Mouse (Mus musculus) activated CD4-positive, CD25-positive, alpha-beta regulatory T cell, adult 4 months (primary cell): ENCODE measurements at regions not wholly inside any gene's neighbourhood (a gene's known extent, or its start where the extent isn't known, plus 50 kb on each side); places are given as distances from the start of the nearest gene placed in this dataset.

Source experiments
- ATAC-seq: one replicate; pipeline ENCODE4 v1.8.0; 2017

DNA sequence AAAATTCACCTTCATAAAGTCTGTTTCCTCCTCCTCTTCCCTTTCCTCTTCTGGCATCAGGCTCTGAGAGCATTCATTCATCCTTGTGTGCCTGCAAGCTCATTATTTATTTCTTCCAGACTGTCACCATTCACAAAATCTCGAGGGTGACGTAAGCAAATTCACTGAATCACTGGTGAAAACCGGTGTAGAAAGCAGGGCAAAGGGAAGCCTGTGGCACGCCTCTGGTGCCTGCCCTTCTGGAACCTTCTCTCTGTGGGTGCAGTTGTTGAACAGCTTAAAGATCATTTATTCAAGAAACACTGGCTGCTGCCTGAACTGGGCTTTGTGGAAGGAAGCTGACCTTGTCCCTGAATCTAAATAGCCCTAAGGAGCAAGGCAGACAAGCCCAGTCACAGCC is 177.0 kb downstream of the Slc38a4 start:
- ATAC-seq = no peak

DNA sequence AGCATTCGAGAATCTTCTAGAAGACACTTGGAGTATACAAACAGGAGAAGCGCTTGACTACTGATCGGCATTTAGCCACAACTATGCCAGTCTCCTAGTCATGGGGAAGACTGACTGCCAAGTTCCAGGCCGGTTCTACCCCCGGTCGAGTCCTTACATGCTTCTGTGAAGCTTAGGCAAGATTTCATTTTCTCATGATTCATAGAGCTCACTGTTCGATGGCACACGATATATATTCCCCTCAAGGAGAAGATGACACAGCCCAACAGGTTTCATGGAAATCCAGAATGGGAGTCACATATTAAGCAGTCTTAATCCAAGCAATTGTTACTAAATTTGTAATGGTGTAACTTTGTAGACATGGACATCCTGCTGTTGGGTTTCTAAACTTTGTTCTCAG is 177.8 kb downstream of the Slc38a4 start:
- ATAC-seq = no peak

DNA sequence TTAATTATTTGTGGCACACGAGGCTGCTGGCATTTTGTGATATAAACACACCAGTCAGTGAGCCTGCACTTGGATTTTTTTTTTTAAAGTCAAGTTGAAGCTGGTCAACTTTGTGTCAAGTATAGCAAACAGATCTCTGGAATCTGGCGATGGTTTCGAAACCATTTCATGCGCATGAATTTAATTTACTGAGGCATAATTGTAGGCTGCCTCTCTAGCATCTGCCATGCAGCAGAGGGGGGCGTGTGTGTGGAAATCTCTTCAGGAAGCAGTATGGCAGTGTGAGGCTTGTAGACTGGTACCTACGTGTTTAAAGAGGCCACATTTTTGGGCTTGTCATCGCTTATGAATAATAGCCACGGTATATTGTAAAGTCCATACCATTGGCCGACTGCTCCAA is 177.7 kb upstream of the Slc38a2 start:
- no peak for ATAC-seq

DNA sequence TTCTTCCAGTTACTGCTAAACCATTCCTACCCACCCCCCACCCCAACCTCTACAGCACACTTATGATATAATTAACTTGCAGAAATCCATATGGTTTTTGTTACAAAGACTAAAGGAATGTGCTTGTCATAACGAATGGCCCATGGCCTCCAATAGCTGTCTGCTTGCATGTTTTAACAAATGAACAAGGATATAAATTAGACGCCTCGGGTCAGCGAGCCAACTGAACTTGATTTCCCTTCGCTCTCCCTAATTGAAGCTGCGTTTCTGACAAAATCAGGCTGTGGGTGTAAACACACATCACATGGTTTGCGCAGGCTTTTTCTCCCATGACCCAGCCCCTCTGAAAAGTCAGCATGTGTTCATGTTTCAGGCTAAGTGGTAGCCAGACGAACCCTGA is 174.6 kb upstream of the Slc38a2 start:
- ATAC-seq = no peak

DNA sequence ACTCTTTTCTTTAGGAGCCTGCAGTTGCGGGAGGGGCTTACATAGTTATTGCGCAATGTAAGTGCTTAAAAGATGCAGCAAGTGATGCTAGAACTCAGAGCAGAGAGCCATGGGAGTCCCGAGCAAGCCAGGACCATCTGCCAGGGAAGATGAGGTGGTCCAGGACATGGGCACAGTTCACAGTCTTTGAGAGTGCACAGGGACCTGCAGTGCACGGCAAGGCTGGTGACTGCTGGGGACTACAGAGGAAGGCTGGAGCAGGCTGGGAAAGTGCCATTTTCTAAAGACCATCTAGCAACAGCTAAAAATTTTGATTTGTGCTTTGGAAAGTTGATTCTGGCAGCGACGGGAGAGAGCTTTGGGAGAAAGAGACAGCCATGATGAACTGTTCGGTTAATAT is 174.0 kb upstream of the Slc38a2 start:
- ATAC-seq = no peak

DNA sequence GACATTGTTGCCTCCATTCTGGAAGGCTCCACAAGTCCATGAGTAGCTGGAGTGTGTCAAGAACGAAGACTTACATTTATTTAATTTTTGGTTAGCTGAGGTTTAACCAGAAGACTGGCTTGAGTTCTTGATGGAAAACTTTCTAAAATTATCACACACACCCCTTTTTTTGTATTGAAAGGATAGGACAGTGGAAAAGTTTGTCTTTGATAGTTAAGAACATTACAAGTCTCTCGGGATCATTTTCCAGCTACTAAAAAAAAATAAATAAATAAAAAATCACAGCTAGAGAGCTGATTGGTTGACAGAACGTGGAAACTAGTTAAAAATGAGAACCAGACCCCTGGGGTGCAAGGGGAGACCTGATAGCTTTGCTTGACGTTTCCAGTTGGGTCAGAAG is 173.6 kb upstream of the Slc38a2 start:
- ATAC-seq = no peak

DNA sequence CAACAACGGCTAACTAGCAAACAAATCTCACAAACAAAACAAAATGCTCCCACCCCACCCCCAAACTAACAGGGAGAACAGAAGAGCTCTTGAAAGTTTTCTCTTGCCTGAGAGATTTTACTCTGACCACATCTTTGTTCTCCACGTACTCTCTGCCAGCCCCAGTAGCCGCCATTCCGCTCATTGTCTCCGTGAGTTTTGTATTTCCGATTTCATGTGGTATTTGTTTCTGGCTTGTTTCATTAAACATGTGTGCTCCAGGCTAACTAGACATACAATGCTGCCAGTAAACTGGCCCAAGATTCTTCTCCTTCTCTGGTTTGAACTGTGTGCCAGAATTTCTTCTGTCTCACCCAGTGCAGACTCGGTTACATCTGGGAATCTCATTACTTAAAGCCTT is 168.2 kb upstream of the Slc38a2 start:
- ATAC-seq = no peak

DNA sequence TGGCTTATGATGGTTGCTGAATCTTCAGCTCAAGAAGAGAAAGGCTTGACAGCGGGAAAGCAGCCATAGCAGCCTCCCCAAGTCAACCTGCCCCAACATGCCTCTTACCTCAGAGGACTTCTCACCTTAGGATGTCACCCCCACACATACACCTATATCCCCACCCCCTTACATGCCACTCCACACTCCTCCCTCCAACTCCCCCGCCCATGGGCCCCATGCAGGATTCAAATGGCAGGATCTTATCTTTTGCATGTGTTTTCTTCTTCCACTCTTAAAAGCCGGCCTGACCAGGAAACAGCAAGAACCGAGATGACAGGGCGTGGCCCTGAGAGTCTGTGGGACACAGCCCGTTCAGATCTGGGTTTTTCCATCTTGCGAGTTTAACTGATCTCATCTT is 166.4 kb upstream of the Slc38a2 start:
- ATAC-seq = no peak

DNA sequence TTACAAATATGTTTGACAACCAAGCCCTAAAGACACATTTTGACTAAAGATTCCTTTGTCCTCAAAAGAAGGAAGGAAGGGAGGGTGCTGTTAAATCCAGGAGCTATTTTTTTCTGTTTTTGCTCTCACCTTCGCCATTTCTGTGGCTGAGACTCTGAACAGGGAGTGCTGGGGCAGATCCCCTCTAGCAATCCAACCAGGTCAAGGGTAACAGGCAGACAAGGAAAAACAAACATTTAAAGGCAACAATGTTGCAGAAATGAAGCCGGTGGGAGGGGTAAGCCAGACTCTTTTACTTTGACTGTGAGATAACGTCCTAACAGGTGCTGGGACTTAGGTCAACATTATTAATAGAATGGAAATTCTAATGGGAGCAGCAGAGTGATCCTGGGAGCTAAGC is 158.2 kb upstream of the Slc38a2 start:
- no peak for ATAC-seq

DNA sequence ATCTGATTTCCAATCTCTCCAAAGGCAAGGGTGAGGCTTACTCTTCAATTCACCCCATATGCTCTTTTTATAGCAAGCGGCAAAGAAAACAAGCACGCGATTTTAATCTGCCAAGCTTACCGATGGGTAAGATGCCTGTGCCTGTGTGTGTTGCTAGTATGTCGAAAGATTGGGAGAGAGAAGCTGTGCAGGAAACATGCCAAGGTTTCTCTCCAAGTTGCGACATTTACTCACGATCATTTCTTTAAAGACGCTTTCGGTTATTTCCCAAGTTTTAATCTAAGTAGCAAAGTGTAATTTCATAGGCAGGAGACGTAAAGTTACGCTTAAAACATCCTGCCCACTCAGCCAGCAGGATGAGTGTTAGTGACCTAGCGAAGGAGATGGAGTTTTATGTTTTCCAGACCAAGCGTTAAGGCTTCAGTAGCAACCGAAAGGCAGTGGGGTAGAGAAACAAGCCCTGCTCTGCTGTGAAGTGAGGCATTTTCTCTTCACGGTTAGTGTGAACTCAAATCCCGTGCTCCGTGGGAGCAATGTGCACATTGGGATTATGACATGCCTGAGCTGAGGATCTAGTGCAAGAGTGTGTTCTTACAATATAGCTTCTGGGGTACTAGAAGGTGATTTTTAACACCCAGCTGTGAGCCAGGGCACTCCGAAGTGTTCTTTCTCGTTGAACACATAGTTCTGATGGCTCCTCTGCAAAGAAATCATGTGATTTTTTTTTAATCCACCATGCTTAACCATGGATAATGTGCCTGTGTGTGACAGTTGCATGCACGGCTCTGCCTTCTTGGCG is 152.6 kb upstream of the Slc38a2 start:
- no peak for ATAC-seq

DNA sequence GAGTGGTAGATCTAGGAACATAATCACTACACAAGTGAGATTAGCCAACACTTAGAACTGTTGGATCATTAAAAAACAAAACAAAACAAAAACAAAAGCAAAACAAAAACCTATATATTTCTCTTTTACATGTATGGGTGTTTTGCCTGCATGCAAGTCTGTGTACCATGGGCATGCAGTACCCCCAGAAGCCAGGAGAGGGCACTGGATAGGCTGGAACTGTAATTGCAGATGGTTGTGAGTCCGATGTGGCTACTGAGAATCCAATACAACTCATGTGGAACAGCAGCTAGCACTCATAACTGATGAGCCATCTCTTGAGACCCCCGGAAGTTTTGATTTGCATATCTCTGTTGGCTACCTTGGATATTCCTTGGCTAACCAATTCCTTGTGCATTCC is 148.6 kb upstream of the Slc38a2 start:
- no peak for ATAC-seq

DNA sequence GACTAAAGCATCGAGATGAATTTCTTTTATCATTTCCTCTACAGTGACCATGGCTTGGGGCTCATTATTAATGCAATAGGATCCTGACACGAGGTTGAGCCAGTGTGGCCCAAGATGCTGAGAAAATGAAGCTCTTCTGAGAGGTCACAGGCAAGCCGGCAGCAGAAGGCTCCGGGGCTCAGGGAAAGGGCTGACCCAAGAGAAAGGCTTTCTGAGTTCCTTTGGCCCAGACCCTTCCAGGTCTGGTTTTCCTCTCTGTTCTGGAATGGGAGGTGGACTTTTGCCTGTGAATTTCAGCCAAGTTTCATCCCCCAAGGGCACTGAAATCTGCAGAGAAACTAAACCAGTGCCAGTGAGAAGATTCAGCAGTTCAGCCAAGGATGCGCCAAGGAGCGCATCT is 145.7 kb upstream of the Slc38a2 start:
- ATAC-seq = no peak

DNA sequence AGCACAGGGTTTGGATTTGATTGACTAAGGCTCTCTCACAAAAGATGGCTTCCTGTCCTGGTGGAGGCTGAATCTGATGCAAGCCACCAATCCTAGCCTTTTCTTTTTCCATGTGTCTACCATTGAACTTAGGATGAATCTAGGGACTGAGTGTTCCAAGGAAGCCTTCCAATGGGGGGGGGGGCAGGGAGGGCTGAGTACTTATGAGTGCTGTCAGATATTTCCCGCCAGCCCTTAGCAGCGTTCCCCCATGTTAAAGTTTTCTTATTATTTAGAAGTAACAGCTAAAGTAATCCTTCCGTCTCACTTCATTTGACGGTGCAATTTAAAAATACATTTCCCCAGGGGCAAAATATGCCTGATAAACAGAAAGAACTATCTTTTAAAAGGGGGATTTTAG is 144.8 kb upstream of the Slc38a2 start:
- no peak for ATAC-seq

DNA sequence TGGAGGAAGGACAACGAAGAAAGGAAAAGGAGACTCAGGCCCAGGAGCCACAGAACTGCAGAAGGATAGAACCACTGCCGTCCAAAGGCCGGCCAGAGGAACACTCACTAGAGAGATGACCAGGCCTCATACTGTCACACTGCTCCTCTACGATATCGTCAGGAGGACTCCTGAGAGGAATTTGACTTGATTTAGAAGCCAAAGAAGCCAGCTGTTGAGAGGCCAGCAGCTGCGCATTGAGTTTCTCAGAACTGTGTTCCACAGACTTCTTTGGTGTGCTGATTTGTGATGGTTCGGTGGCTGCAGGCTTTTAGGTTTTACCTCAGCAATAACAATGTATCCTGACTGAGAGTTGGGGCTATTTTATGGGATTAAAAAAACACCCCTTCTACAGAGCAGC is 144.1 kb upstream of the Slc38a2 start:
- no peak for ATAC-seq

DNA sequence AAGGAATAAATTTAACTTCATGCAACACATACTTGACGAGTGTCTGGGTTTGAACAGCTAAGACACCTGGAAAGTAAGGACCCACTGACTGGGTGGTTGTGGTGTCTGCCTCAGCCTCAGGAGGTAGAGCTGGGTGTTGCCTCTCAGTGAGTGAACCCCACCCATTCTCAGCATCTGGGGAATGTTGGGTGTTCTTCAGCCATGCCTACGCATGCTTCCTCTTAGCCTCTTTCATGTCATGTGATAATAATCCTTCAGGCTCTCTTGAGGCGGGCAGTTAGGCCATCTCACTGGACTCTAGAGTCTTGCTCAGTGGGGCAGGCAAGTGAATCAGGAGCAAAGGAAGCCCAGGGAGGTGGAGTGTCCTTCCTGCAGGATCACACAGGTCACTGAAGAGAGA is 143.4 kb upstream of the Slc38a2 start:
- ATAC-seq = no peak

DNA sequence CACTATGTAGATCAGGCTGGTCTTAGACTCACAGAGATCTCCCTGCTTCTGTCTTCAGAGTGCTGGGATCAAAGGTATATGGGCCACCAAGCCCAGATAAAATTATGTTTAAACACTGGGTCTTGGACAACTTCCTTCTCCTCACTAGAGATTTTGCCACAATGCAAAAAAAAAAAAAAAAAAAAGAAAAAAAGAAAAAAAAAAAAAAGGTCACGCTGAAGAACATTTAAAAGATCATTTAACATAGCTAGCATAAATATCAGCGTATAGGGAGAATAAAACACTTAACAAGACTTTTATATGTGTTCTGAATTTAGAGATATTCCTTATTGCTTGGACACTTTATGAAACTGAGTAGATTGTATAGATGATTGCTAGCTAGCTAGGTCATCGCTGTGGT is 137.1 kb upstream of the Slc38a2 start:
- ATAC-seq = no peak

DNA sequence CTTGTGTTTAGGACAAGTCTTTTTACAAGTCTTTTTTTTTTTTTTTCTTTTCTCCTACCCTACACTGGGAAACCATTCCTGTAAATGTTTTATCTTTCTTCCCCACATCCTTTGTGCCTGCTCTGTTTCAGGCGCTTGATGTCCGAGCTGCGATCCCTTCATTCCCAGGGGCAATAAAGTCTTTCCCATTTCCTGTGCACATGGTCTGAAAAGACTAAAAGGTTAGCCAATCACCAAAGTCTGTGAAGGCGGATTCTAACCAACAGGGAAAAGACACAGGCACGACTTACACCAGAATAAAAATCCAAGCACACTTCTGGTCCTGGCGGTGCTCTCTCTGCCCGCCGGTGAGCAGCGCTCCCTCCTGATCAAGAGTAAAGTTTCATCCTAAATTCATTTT is 135.3 kb upstream of the Slc38a2 start:
- ATAC-seq = no peak

DNA sequence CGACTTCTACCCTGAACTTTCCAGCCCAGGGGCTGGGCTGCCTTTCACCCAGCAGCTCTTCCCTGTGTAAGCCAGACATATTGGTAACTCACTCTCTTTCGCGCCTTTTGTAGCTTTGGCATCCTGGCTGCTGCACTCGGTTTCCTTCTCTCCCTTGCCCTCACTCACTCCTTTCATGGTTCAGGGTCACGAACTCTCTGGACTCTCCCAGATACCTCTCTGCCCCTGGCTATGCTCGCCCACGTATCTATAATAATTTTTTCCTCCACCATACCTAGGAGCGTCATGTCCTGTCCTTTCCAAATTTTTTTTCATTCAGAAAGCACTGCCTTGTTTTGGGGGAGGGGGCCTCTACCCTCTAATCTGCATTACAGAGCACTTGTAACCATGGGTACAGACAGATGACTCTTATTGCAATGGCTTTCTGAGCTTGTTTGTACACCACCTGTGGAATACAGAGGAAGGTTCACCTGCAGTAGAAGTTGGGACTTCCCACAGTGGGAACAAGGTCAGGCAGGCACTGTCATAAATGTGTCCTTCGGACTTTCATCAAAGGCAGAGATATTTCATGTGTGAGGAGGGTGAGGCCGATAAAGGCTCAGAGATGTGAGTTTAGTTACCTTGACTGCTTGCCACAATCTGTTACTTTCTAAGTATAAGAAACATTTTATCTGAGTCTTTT is 134.8 kb upstream of the Slc38a2 start:
- no peak for ATAC-seq

DNA sequence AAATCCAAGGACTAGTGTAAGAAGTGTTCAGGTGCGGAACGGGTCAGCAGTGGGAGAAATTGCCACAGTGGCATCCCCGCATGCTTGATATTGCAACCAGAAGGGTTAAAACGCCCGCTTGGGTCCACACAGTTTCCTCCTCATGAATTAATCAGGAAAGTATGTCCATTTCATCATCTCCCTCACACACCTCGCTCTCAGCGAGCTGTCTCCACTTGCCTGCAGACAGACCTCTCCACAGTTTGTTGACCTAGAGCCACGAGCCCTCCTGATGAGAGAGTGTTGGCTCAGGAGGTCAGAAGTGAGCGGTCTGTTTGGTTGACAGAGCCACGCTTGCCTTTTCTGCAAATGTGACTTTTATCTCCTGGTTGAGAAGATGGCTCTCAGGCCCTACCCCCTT is 132.9 kb upstream of the Slc38a2 start:
- no peak for ATAC-seq

DNA sequence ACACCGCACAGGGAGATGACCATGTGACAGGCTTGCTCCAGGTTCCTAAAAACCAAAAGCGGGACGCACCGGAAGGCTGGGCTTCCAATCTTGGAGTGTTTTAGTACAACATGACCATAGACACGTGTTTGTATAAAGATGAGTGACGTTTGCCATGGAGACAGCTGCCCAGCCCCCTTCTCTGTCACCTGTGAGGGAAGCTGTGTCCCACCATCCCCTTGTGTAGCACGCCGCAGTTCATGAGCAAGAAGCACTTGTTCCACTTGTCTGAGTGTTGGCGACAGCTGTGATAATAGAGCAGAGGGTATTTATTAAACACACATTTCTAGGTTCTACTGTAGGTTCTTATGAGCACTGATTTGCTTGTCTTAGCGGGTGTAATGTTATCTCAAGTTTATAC is 131.7 kb upstream of the Slc38a2 start:
- no peak for ATAC-seq

DNA sequence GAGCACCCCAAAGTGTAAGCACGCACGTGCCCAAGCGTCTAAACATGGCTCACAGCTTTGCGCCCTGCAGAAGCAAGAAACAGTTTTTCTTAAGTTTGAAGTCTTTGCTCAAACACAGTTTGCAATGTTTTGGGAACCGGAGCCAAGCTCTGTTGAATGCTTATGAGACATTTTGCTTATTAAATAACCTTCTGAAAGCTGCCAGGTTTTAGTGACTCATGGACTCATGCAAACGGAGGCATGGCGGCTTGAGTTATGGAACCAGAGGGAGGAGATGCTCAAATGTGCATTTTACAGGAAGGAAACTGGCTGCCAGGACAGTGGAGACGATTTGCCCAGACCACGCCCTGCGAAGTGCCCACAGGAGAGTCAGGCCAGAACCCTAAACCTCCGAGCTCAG is 131.0 kb upstream of the Slc38a2 start:
- no peak for ATAC-seq

DNA sequence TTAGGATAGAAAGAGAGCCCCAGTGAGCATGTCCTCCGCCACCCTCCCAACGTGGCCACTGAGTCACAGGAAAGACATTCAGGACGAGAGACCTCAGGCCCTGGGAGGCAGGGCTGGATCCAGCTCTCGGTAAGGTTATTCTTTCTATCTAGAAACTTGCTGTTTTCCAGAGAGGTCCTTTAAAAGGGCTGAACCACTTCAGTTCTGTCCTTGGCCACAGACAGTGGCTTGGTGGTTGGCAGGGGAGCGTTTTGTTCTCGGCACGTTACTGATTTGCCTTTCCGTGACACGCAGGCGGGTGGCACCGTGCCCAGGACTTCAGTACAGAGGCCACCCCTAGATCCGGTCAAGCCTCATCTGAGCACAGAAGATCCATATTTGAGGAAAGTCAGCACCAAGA is 130.4 kb upstream of the Slc38a2 start:
- ATAC-seq = no peak

DNA sequence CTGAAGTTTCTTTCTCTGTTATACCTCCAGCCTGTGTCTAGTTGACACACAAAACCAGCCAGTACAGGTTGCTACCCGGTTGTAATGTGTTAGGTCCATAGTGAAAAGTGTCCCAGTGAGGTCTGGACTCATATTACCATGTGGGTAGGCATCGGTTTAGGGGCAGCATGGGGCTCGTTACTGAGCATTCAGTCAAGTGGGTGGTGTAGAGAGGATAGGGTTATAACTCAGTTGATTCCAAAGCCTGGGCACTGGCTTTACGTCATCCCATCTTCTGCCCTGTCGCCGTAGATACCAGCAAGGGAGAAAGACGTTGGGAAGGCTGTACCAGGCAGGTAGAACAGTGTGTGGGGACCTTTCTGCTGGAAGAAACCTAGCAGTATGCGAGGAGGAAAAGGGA is 129.2 kb upstream of the Slc38a2 start:
- no peak for ATAC-seq

DNA sequence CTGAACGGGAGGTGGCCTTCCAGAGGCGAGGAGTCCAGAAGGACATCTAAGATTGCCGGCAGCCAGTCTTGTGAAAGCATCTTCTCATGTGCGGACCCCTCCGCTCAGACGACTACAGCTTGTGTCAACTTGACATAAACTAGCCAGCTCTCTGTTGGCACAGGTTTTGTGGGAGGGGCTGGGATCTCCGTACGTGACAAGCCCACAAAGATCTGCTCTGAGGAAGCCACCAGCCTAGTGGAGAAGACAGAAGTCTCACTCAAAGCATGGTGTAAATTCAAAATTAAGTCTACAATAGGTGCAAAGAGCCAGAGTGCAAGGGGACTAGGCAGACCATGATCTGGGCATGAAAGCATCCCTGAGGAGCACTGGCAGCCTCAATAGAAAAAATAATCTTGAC is 128.4 kb upstream of the Slc38a2 start:
- no peak for ATAC-seq

DNA sequence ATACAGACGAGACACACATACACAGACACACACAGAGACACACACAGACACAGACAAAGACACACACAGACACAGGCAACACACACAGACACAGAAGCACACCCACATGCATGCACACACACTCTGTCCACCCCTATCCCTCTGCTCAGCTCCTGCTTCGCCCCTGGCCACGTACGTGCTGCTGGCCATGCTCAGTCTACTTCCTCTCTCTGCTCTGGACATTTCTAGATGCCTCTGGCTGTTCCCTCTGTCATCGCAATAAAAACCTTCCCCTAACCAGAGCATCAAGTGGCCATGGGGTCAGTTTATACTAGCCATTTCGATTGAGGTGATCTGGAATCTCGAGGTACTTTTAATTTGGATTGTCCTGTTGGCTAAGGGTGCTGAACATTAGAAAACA is 118.9 kb upstream of the Slc38a2 start:
- no peak for ATAC-seq
